Mouse (Mus musculus) cerebellum, postnatal 25 days (tissue): Measurements from ENCODE around the gene Sf1.
A peak's percentile ranks its signal among the peaks of the same experiment; 100 is the strongest.

ENCODE experiments used
- DNase-seq, 2 experiments: peaks; one replicate each; pipeline ENCODE4 v3.0.0; 2021; ENCODE audit warnings: mixed read lengths in 2 of 2

Sf1 gene

GRCm38 (mm10) chr19:6423241-6423640 lies 59.8 kb downstream of the Sf1 start:
- DNase-seq, result peak; percentile 43 to 59

DNA sequence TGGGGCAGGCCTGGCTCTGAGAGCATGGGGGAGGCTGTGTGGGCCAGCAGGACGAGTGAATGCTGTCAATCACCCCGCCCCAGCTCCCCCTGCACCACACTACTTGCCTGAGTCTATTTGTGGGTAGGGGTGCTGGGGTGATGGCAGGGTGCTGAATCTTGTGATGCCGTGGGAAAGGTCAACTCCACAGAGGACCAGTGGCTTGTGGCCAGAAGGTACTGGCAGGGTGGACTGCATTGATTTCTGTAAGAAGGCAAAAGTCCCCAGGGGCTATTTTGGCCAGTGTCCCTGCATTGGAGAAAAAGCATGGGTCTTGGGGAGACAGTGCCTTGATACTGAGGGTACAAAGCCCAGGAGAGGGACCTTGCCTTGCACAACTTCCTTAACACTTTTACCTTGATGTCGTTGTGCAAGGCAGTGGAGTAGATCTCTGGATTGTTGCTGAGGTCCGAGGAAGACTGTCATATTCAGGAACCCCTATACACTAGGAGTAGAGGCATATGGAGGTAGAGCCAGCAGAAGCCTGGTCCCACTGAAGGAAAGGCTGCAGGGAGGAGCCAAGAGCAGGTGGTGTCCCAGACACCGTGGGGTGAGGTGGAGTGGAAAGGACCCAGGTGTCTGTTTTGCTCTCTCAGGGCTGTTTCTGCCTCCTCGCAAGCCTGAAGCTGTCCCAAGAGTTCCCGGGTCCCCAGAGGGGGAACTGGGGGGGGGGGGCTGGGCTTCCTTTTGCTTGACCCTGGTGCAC lies 60.8 kb downstream of the Sf1 start:
- peak; percentile 51 to 60 for DNase-seq

DNA sequence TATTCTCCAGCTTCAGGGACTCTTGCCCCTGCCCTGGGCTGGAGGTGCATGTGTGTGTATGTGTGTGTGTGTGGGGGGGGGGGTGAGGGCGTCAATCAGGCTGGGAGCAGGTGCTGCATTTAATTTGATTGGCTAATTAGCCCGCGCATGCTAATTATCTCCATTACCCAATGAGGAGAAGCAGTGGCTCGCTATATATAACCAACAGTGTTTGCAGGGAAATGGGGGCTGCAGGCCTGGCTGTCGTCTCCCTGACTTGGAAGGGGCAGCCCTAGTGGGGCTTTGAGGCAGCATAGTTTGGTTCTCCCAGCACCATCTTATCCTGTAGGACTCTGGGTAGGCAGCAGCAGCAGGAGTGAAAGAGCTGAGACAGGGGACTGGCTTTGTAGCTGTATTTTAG lies 62.1 kb downstream of the Sf1 start:
- DNase-seq, result no peak

GRCm38 (mm10) chr19:6426703-6427500 lies 63.4 kb downstream of the Sf1 start:
- DNase-seq, result peak; percentile 57 to 74
